Mouse (Mus musculus): ENCODE measurements around the gene Pskh1. TPM values are rescaled to one million over a fixed set of nuclear protein-coding genes. Genes with fewer than 3 reads are reported as not detected.

Gene Pskh1
- polyA plus RNA-seq (2015; fragmentation: Nextera tagmentation; extraction: Ambion mirVana): 19.0 and 21.5 TPM in 2 replicates

GRCm38 (mm10) chr8:105900180-105900940, at the start of gene Pskh1:
Gene Pskh1 (plus strand): TSS chr8:105900441.
- Histone ChIP-seq H3K27ac (ENCODE audit: low read length) (peak within 1 kb of the TSS; percentile 92), H3K27me3 (replicated peaks; ENCODE audit: insufficient read depth, low read length) (no peaks in the 10 kb centered on the region), H3K9ac (replicated peaks; ENCODE audit: low read depth) (peak within 1 kb of the TSS; percentile 98), H3K4me3 (ENCODE audit: low read depth, low read length) (peak within 1 kb of the TSS; percentile 96), H3K4me1 (ENCODE audit: insufficient read depth, low read depth, low read length) (peaks cover 6% of the 10 kb centered on the region; the same call in 1 of the 2 replicates), H3K36me3 (ENCODE audit: insufficient read depth, low read length) (no peaks in the 10 kb centered on the region), H3K9me3 (ENCODE audit: low read length) (no peaks in the 10 kb centered on the region), H3K4me2 (replicated peaks; ENCODE audit: low read depth, low read length) (peak within 1 kb of the TSS; percentile 79)
- WGBS: under 1% methylated on average over 51 of the region's 68 CpGs
- TF ChIP-seq EP300 (IDR thresholded peaks at IDR 0.05) (no peak), CTCF (IDR thresholded peaks at IDR 0.05) (peak; percentile 30)
- DNase-seq (ENCODE audit: low spot score) (peak; percentile 96), ATAC-seq (peak; percentile 97)

DNA sequence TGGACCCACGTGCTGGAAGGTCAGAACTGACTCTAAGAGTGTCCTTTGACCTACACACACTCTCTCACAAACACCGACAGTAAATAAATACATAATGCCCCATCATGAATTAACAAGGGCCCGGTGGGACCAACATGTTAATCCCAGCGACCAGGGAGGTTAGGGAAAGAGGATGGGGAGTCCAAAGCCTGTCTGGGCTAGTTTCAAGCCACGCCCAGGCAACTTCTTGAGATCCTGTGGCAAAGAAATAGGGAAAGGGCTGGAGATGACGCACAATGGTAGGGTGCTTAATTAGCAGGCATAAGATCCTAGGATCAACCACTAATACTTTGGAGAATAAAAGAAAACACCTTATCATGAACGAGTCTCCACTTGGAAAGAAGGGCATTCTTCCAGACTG, 49.6 kb upstream of the Pskh1 start:
- WGBS: 67% methylated on average over 7 of the region's 7 CpGs
- TF ChIP-seq EP300 (IDR thresholded peaks at IDR 0.05) (no peak), CTCF (IDR thresholded peaks at IDR 0.05) (no peak)
- Histone ChIP-seq H3K27ac (ENCODE audit: low read length) (no peak overlapping the region), H3K4me1 (ENCODE audit: insufficient read depth, low read depth, low read length) (peaks cover 5% of the 10 kb centered on the region; the same call in 1 of the 2 replicates), H3K4me3 (ENCODE audit: low read depth, low read length) (no peak overlapping the region), H3K36me3 (ENCODE audit: insufficient read depth, low read length) (peaks cover 14% of the 10 kb centered on the region; the same call in 1 of the 2 replicates), H3K9ac (replicated peaks; ENCODE audit: low read depth) (no peak overlapping the region), H3K4me2 (replicated peaks; ENCODE audit: low read depth, low read length) (no peak overlapping the region), H3K9me3 (ENCODE audit: low read length) (no peaks in the 10 kb centered on the region), H3K27me3 (replicated peaks; ENCODE audit: insufficient read depth, low read length) (no peaks in the 10 kb centered on the region)
- DNase-seq (ENCODE audit: low spot score): no peak
- no peak for ATAC-seq

DNA sequence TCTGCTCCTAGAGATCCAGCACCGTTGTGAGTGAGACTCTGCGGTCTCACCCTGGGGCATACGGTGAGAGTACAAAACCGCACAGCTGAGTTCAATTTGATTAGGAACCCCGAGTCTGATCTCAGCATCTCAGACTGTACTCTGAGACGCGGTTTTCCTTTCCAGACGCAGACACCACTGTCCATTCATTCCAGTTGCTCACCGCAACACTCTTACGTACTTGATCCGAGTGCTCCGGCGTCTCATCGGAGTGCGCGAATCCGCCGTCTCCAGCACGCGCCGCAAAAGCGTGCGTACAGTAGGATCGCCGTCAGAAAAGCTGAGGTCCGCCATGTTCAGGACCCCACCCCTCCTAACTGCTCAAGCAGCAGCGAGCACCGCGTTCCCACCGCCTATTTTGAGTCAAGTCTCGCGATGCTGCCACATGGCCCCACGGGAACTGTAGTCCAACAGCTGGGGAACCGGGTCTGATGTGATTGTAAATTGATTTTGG, 48.5 kb upstream of the Pskh1 start:
- Histone ChIP-seq H3K9me3 (ENCODE audit: low read length) (no peaks in the 10 kb centered on the region), H3K9ac (replicated peaks; ENCODE audit: low read depth) (peak overlapping the region; percentile 71), H3K4me3 (ENCODE audit: low read depth, low read length) (peak overlapping the region; percentile 82), H3K4me2 (replicated peaks; ENCODE audit: low read depth, low read length) (peak overlapping the region; percentile 83), H3K27me3 (replicated peaks; ENCODE audit: insufficient read depth, low read length) (no peaks in the 10 kb centered on the region), H3K4me1 (ENCODE audit: insufficient read depth, low read depth, low read length) (peaks cover 15% of the 10 kb centered on the region), H3K27ac (ENCODE audit: low read length) (peak overlapping the region; percentile 39; the same call in 1 of the 2 replicates), H3K36me3 (ENCODE audit: insufficient read depth, low read length) (0 out of 2 replicates have a peak, but pooled peaks cover 8% of the 10 kb centered on the region)
- DNase-seq (ENCODE audit: low spot score) (peak; percentile 93), ATAC-seq (peak; percentile 58)
- TF ChIP-seq CTCF (IDR thresholded peaks at IDR 0.05) (no peak), EP300 (IDR thresholded peaks at IDR 0.05) (peak; percentile 68; the same call in 1 of the 2 replicates)
- 1% methylated on average over 34 of the region's 34 CpGs for WGBS

GRCm38 (mm10) chr8:105852146-105852729, 48.0 kb upstream of the Pskh1 start:
- WGBS: 78% methylated on average over 12 of the region's 12 CpGs
- DNase-seq (ENCODE audit: low spot score) (no peak), ATAC-seq (no peak)
- Histone ChIP-seq H3K4me1 (ENCODE audit: insufficient read depth, low read depth, low read length) (peaks cover 20% of the 10 kb centered on the region), H3K36me3 (ENCODE audit: insufficient read depth, low read length) (0 out of 2 replicates have a peak, but pooled peaks cover 8% of the 10 kb centered on the region), H3K4me2 (replicated peaks; ENCODE audit: low read depth, low read length) (no peak overlapping the region), H3K9ac (replicated peaks; ENCODE audit: low read depth) (no peak overlapping the region), H3K27me3 (replicated peaks; ENCODE audit: insufficient read depth, low read length) (no peaks in the 10 kb centered on the region), H3K27ac (ENCODE audit: low read length) (no peak overlapping the region), H3K4me3 (ENCODE audit: low read depth, low read length) (peak overlapping the region; percentile 82), H3K9me3 (ENCODE audit: low read length) (no peaks in the 10 kb centered on the region)
- TF ChIP-seq EP300 (IDR thresholded peaks at IDR 0.05): no peak
- no peak for TF ChIP-seq CTCF (IDR thresholded peaks at IDR 0.05)

DNA sequence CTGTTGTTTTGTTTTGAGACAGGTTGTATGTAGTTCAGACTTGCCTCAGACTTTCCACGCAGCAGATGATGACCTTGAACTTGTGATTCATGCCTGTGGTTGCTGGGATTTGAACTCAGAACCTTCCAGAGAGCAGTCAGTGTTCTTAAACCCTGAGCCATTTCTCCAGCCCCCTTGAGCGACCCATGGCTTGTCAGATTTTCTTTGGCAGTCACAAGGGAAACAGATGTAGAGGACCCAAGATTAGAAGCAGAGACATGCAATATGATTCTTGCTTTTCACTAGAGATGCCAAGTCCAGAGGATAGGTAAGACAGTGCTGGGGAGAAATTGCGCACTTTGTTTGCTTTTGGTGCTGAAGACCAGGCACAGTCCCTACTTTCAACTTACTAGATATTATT, 47.1 kb upstream of the Pskh1 start, which contains the start of gene Cenpt:
Gene Cenpt, minus strand, starts transcription at position 101 of the 400 bp plus-strand sequence.
- TF ChIP-seq CTCF (IDR thresholded peaks at IDR 0.05) (no peak), EP300 (IDR thresholded peaks at IDR 0.05) (no peak)

DNA sequence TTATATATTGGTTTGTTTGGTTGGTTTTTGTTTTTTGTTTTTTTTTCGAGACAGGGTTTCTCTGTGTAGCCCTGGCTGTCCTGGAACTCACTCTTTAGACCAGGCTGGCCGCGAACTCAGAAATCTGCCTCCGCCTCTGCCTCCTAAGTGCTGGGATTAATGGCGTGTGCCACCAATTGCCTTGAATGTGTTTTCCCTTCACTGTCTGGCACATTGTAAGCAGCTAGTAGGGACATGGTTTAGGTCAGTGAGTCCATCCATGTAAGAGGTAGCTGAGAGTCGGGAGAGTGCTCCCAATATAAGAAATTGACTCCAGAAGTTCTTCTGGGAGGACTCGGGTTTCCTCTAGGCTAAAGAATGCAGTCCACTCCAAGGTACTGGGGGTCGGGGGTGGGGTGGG, 45.9 kb upstream of the Pskh1 start:
- TF ChIP-seq EP300 (IDR thresholded peaks at IDR 0.05): no peak
- no peak for TF ChIP-seq CTCF (IDR thresholded peaks at IDR 0.05)
- H3K9ac ChIP-seq (replicated peaks; ENCODE audit: low read depth): no peak overlapping the region
- 27% methylated on average over 8 of the region's 8 CpGs for WGBS
- DNase-seq (ENCODE audit: low spot score): no peak
- no peaks in the 10 kb centered on the region for H3K27me3 ChIP-seq (replicated peaks; ENCODE audit: insufficient read depth, low read length)
- peak overlapping the region; percentile 83 for H3K4me3 ChIP-seq (ENCODE audit: low read depth, low read length)
- no peaks in the 10 kb centered on the region for H3K9me3 ChIP-seq (ENCODE audit: low read length)
- no peak for ATAC-seq
- H3K27ac ChIP-seq (ENCODE audit: low read length): no peak overlapping the region
- no peaks in the 10 kb centered on the region for H3K36me3 ChIP-seq (ENCODE audit: insufficient read depth, low read length)
- peak overlapping the region; percentile 96 for H3K4me2 ChIP-seq (replicated peaks; ENCODE audit: low read depth, low read length)
- peaks cover 21% of the 10 kb centered on the region for H3K4me1 ChIP-seq (ENCODE audit: insufficient read depth, low read depth, low read length)

More for the DNA sequence above, 47.1 kb upstream of the Pskh1 start, which contains the start of gene Cenpt:
- no peak within 1 kb of the TSS for H3K4me2 ChIP-seq (replicated peaks; ENCODE audit: low read depth, low read length)
- WGBS: 87% methylated on average over 3 of the region's 3 CpGs
- no peak within 1 kb of the TSS for H3K9ac ChIP-seq (replicated peaks; ENCODE audit: low read depth)
- peaks cover 20% of the 10 kb centered on the region for H3K4me1 ChIP-seq (ENCODE audit: insufficient read depth, low read depth, low read length)
- no peak within 1 kb of the TSS for H3K4me3 ChIP-seq (ENCODE audit: low read depth, low read length)
- no peak within 1 kb of the TSS for H3K27ac ChIP-seq (ENCODE audit: low read length)
- DNase-seq (ENCODE audit: low spot score) (no peak), ATAC-seq (no peak)
- no peaks in the 10 kb centered on the region for H3K9me3 ChIP-seq (ENCODE audit: low read length)
- no peaks in the 10 kb centered on the region for H3K27me3 ChIP-seq (replicated peaks; ENCODE audit: insufficient read depth, low read length)
- H3K36me3 ChIP-seq (ENCODE audit: insufficient read depth, low read length): 0 out of 2 replicates have a peak, but pooled peaks cover 8% of the 10 kb centered on the region

Measured in lung, postnatal 0 days (tissue).